In genomic region chr11:74671839-74672238, GRCm38 (mm10) we compare ENCODE assay signal across 27 mouse cellular contexts. TPM values are rescaled to one million over a fixed set of nuclear protein-coding genes. Genes with fewer than 3 reads are reported as not detected.
A peak's percentile ranks its signal among the peaks of the same experiment; 100 is the strongest.
DNase-seq lines count a peak whose midpoint lies in the region; ATAC-seq and TF ChIP-seq lines count a peak whose summit lies in the region.
"Had no signal": no experiment of that assay in that cellular context is flagged by ENCODE, and none has a peak within 500 bp of the region (broad histone marks: within the 10 kb centered on the region; RNA-seq: fewer than 3 reads in every experiment).

No protein-coding gene starts in this region.

- H3K27me3 ChIP-seq in intestine, embryonic 14.5 days (replicated peaks; ENCODE audit: control insufficient read depth, insufficient read depth, low read length), result no peaks in the 10 kb centered on the region
- H3K27me3 ChIP-seq in intestine, embryonic 15.5 days (replicated peaks), result no peaks in the 10 kb centered on the region
- no peaks in the 10 kb centered on the region for H3K27me3 ChIP-seq in midbrain, embryonic 11.5 days (ENCODE audit: control insufficient read depth, insufficient read depth, low read length)
- H3K27me3 ChIP-seq in midbrain, embryonic 15.5 days (replicated peaks), result no peaks in the 10 kb centered on the region
- no peaks in the 10 kb centered on the region for H3K27me3 ChIP-seq in CH12.LX (replicated peaks)
- no peaks in the 10 kb centered on the region for H3K27me3 ChIP-seq in lung, postnatal 0 days (replicated peaks; ENCODE audit: insufficient read depth, low read length)
- H3K27me3 ChIP-seq: embryonic facial prominence, embryonic 12.5 days; embryonic facial prominence, embryonic 15.5 days; forebrain, embryonic 15.5 days; heart, embryonic 12.5 days; heart, embryonic 15.5 days; hindbrain, embryonic 13.5 days had no signal

- no peak; the same call in 1 of the 2 replicates for TF ChIP-seq POLR2A in CH12.LX (IDR thresholded peaks at IDR 0.05; ENCODE audit: low read depth, low read length)

- H3K9me3 ChIP-seq in intestine, embryonic 14.5 days (ENCODE audit: control insufficient read depth, low read length), result no peaks in the 10 kb centered on the region
- no peaks in the 10 kb centered on the region for H3K9me3 ChIP-seq in intestine, embryonic 15.5 days
- no peaks in the 10 kb centered on the region for H3K9me3 ChIP-seq in midbrain, embryonic 11.5 days (ENCODE audit: control insufficient read depth, low read length)
- no peaks in the 10 kb centered on the region for H3K9me3 ChIP-seq in midbrain, embryonic 15.5 days
- H3K9me3 ChIP-seq in CH12.LX (replicated peaks; ENCODE audit: low read length), result no peaks in the 10 kb centered on the region
- no peaks in the 10 kb centered on the region for H3K9me3 ChIP-seq in lung, postnatal 0 days (ENCODE audit: low read length)
- H3K9me3 ChIP-seq: embryonic facial prominence, embryonic 12.5 days; embryonic facial prominence, embryonic 15.5 days; forebrain, embryonic 15.5 days; G1E; heart, embryonic 12.5 days; heart, embryonic 15.5 days; hindbrain, embryonic 10.5 days; hindbrain, embryonic 13.5 days had no signal

- H3K79me2 ChIP-seq in CH12.LX (replicated peaks; ENCODE audit: control insufficient read depth, extremely low read depth, insufficient read depth, poor library complexity, severe bottlenecking), result no peaks in the 10 kb centered on the region; the same call in 1 of the 2 replicates

- in situ Hi-C loops in CH12.LX (cut with MboI; ENCODE audit: low pct_ligation_motif_present, low pct_unique_long_range_greater_than_20kb, low sequenced_read_pairs), result no loop called here

- H3K4me1 ChIP-seq in intestine, embryonic 14.5 days (replicated peaks; ENCODE audit: control insufficient read depth, insufficient read depth, low read length), result no peaks in the 10 kb centered on the region
- no peaks in the 10 kb centered on the region for H3K4me1 ChIP-seq in intestine, embryonic 15.5 days (replicated peaks)
- H3K4me1 ChIP-seq in midbrain, embryonic 11.5 days (ENCODE audit: control insufficient read depth, insufficient read depth, low read length), result no peaks in the 10 kb centered on the region
- no peaks in the 10 kb centered on the region for H3K4me1 ChIP-seq in midbrain, embryonic 15.5 days
- no peaks in the 10 kb centered on the region for H3K4me1 ChIP-seq in CH12.LX (ENCODE audit: control insufficient read depth in 1 of 2, insufficient read depth in 2 of 2)
- H3K4me1 ChIP-seq in lung, postnatal 0 days (ENCODE audit: insufficient read depth, low read depth, low read length), result no peaks in the 10 kb centered on the region
- H3K4me1 ChIP-seq: embryonic facial prominence, embryonic 12.5 days; embryonic facial prominence, embryonic 15.5 days; forebrain, embryonic 15.5 days; heart, embryonic 12.5 days; heart, embryonic 15.5 days; hindbrain, embryonic 10.5 days; hindbrain, embryonic 13.5 days had no signal

- dilution Hi-C loops in CH12.LX (cut with MboI; ENCODE audit: extremely low pct_ligation_motif_present, extremely low pct_unique_long_range_greater_than_20kb, low sequenced_read_pairs), result no loop called here

- H3K36me3 ChIP-seq in intestine, embryonic 14.5 days (ENCODE audit: control insufficient read depth, insufficient read depth, low read length), result peaks cover 65% of the 10 kb centered on the region
- peaks cover 25% of the 10 kb centered on the region for H3K36me3 ChIP-seq in intestine, embryonic 15.5 days
- H3K36me3 ChIP-seq in midbrain, embryonic 11.5 days (ENCODE audit: control insufficient read depth, insufficient read depth, low read length), result peaks cover 10% of the 10 kb centered on the region
- H3K36me3 ChIP-seq in midbrain, embryonic 15.5 days (replicated peaks), result peaks cover 35% of the 10 kb centered on the region; the same call in 1 of the 2 replicates
- peaks cover 60 to 91% of the 10 kb centered on the region in 2 experiments for H3K36me3 ChIP-seq in CH12.LX (replicated peaks in 1 of 2; ENCODE audit: control insufficient read depth in 1 of 2, insufficient read depth in 1 of 2, low read length in 1 of 2)
- H3K36me3 ChIP-seq in lung, postnatal 0 days (ENCODE audit: insufficient read depth, low read length), result 0 out of 2 replicates have a peak, but pooled peaks cover 14% of the 10 kb centered on the region

- peak; percentile 44 for DNase-seq in intestine, embryonic 14.5 days (ENCODE audit: low spot score)
- peak; percentile 83 for DNase-seq in midbrain, embryonic 11.5 days (ENCODE audit: low spot score, missing footprints)
- no peak for DNase-seq in CH12.LX (ENCODE audit: extremely low read depth)
- no peak for DNase-seq in lung, postnatal 0 days (ENCODE audit: low spot score)
- DNase-seq: adrenal gland, adult 2 months; adrenal gland, postnatal 14 days; cerebellum, adult 11 months; cerebellum, adult 2 months; cerebellum, adult 9-11 months; cerebellum, postnatal 25 days; gastrocnemius, postnatal 10 days; gastrocnemius, postnatal 36 days; heart, postnatal 10 days; heart, postnatal 36 days had no signal

- ATAC-seq in intestine, embryonic 14.5 days (replicated peaks; ENCODE audit: low FRiP score, low TSS enrichment, low read depth), result no peak
- ATAC-seq in intestine, embryonic 15.5 days, result no peak
- no peak for ATAC-seq in midbrain, embryonic 11.5 days (ENCODE audit: low FRiP score)
- ATAC-seq in midbrain, embryonic 15.5 days (replicated peaks), result no peak
- no peak for ATAC-seq in lung, postnatal 0 days
- ATAC-seq: forebrain, embryonic 15.5 days; hindbrain, embryonic 16.5 days had no signal

- WGBS in intestine, embryonic 14.5 days, result 89% methylated on average over 5 of the region's 5 CpGs
- 82% methylated on average over 5 of the region's 5 CpGs for WGBS in intestine, embryonic 15.5 days
- whole genome bisulfite sequencing in midbrain, embryonic 11.5 days, result 95% methylated on average over 5 of the region's 5 CpGs
- WGBS in midbrain, embryonic 15.5 days, result 91% methylated on average over 5 of the region's 5 CpGs
- WGBS in lung, postnatal 0 days, result 81% methylated on average over 5 of the region's 5 CpGs

- TF ChIP-seq CTCF in CH12.LX (conservative IDR thresholded peaks at IDR 0.05 in 1 of 2, IDR thresholded peaks at IDR 0.05 in 1 of 2; ENCODE audit: low read depth in 2 of 2, low read length in 2 of 2), result no peak
- no peak for TF ChIP-seq CTCF in lung, postnatal 0 days (IDR thresholded peaks at IDR 0.05)

- no peak overlapping the region for H3K27ac ChIP-seq in intestine, embryonic 14.5 days (ENCODE audit: low read depth)
- no peak overlapping the region for H3K27ac ChIP-seq in intestine, embryonic 15.5 days
- no peak overlapping the region for H3K27ac ChIP-seq in midbrain, embryonic 11.5 days (ENCODE audit: low read depth, low read length)
- H3K27ac ChIP-seq in midbrain, embryonic 15.5 days, result no peak overlapping the region
- no peak overlapping the region for H3K27ac ChIP-seq in CH12.LX (ENCODE audit: insufficient read depth, low read depth)
- no peak overlapping the region for H3K27ac ChIP-seq in lung, postnatal 0 days (ENCODE audit: low read length)
- H3K27ac ChIP-seq: embryonic facial prominence, embryonic 12.5 days; embryonic facial prominence, embryonic 15.5 days; forebrain, embryonic 15.5 days; heart, embryonic 15.5 days; hindbrain, embryonic 10.5 days; hindbrain, embryonic 13.5 days had no signal

- no peak for TF ChIP-seq EP300 in CH12.LX (IDR thresholded peaks at IDR 0.05; ENCODE audit: low read length)
- no peak for TF ChIP-seq EP300 in lung, postnatal 0 days (IDR thresholded peaks at IDR 0.05)

- no peak overlapping the region for H3K4me3 ChIP-seq in intestine, embryonic 14.5 days (ENCODE audit: low read depth, low read length)
- no peak overlapping the region for H3K4me3 ChIP-seq in intestine, embryonic 15.5 days (replicated peaks)
- H3K4me3 ChIP-seq in midbrain, embryonic 11.5 days (ENCODE audit: low read depth, low read length), result no peak overlapping the region
- no peak overlapping the region for H3K4me3 ChIP-seq in midbrain, embryonic 15.5 days
- no peak overlapping the region for H3K4me3 ChIP-seq in CH12.LX (replicated peaks in 1 of 3; ENCODE audit: low read depth in 2 of 3, low read length in 2 of 3, poor library complexity in 1 of 3)
- H3K4me3 ChIP-seq in lung, postnatal 0 days (ENCODE audit: low read depth, low read length), result no peak overlapping the region
- H3K4me3 ChIP-seq: embryonic facial prominence, embryonic 12.5 days; embryonic facial prominence, embryonic 15.5 days; forebrain, embryonic 15.5 days; heart, embryonic 12.5 days; heart, embryonic 15.5 days; hindbrain, embryonic 10.5 days; hindbrain, embryonic 13.5 days had no signal

- H3K9ac ChIP-seq in intestine, embryonic 14.5 days (ENCODE audit: low read length), result no peak overlapping the region
- H3K9ac ChIP-seq in intestine, embryonic 15.5 days, result no peak overlapping the region
- H3K9ac ChIP-seq in midbrain, embryonic 11.5 days (ENCODE audit: low read length), result no peak overlapping the region
- H3K9ac ChIP-seq in midbrain, embryonic 15.5 days, result no peak overlapping the region
- H3K9ac ChIP-seq in CH12.LX (ENCODE audit: insufficient read depth, low read depth), result no peak overlapping the region
- H3K9ac ChIP-seq in lung, postnatal 0 days (replicated peaks; ENCODE audit: low read depth), result no peak overlapping the region
- H3K9ac ChIP-seq: embryonic facial prominence, embryonic 12.5 days; embryonic facial prominence, embryonic 15.5 days; forebrain, embryonic 15.5 days; heart, embryonic 12.5 days; heart, embryonic 15.5 days; hindbrain, embryonic 13.5 days had no signal

- H3K4me2 ChIP-seq in intestine, embryonic 14.5 days (ENCODE audit: low read length), result no peak overlapping the region
- no peak overlapping the region for H3K4me2 ChIP-seq in intestine, embryonic 15.5 days (replicated peaks)
- no peak overlapping the region for H3K4me2 ChIP-seq in midbrain, embryonic 11.5 days
- H3K4me2 ChIP-seq in midbrain, embryonic 15.5 days, result no peak overlapping the region
- no peak overlapping the region for H3K4me2 ChIP-seq in CH12.LX (ENCODE audit: insufficient read depth, low read depth, poor library complexity, severe bottlenecking)
- H3K4me2 ChIP-seq in lung, postnatal 0 days (replicated peaks; ENCODE audit: low read depth, low read length), result no peak overlapping the region
- H3K4me2 ChIP-seq: embryonic facial prominence, embryonic 12.5 days; embryonic facial prominence, embryonic 15.5 days; forebrain, embryonic 15.5 days; heart, embryonic 12.5 days; heart, embryonic 15.5 days; hindbrain, embryonic 13.5 days had no signal

- no peak for TF ChIP-seq RAD21 in CH12.LX (IDR thresholded peaks at IDR 0.05; ENCODE audit: low read depth, low read length)

RNA-seq across cellular contexts. Expression of gene Cluh, which starts 22.5 kb away (rescaled TPM):
- polyA plus RNA-seq in intestine, embryonic 14.5 days (2014; fragmentation: Nextera tagmentation; extraction: Ambion mirVana), result 38.7 and 47.0 TPM in 2 replicates
- polyA plus RNA-seq in intestine, embryonic 15.5 days (2015; fragmentation: Nextera tagmentation; extraction: Ambion mirVana), result 56.4 and 61.4 TPM in 2 replicates
- polyA plus RNA-seq in midbrain, embryonic 11.5 days (2014; fragmentation: Nextera tagmentation; extraction: Ambion mirVana), result 9.2 and 10.8 TPM in 2 replicates
- polyA plus RNA-seq in midbrain, embryonic 15.5 days (2015; fragmentation: Nextera tagmentation; extraction: Ambion mirVana), result 18.2 TPM in 2 replicates
- total RNA-seq in CH12.LX (2012; rRNA removed) (86.4 and 120 TPM in 2 replicates), CH12.LX (2014; rRNA removed) (63.1 and 74.9 TPM in 2 replicates)
- polyA plus RNA-seq in CH12.LX (2012; ENCODE audit: insufficient read length, low read depth), result 143 and 151 TPM in 2 replicates
- 8.2 and 9.2 TPM in 2 replicates for polyA plus RNA-seq in lung, postnatal 0 days (2015; fragmentation: Nextera tagmentation; extraction: Ambion mirVana)

RNA-seq across cellular contexts. Expression of gene Ccdc92b, which starts 52.4 kb away (rescaled TPM):
- 0.56 and 0.74 TPM in 2 replicates for polyA plus RNA-seq in intestine, embryonic 14.5 days (2014; fragmentation: Nextera tagmentation; extraction: Ambion mirVana)
- 0.52 and 0.54 TPM in 2 replicates for polyA plus RNA-seq in intestine, embryonic 15.5 days (2015; fragmentation: Nextera tagmentation; extraction: Ambion mirVana)
- 1.1 and 1.6 TPM in 2 replicates for polyA plus RNA-seq in midbrain, embryonic 11.5 days (2014; fragmentation: Nextera tagmentation; extraction: Ambion mirVana)
- 3.3 and 4.0 TPM in 2 replicates for polyA plus RNA-seq in midbrain, embryonic 15.5 days (2015; fragmentation: Nextera tagmentation; extraction: Ambion mirVana)
- total RNA-seq in CH12.LX (2012; rRNA removed) (not detected in 2 replicates), CH12.LX (2014; rRNA removed) (not detected in 2 replicates)
- not detected in 2 replicates for polyA plus RNA-seq in CH12.LX (2012; ENCODE audit: insufficient read length, low read depth)
- 0.69 and 0.85 TPM in 2 replicates for polyA plus RNA-seq in lung, postnatal 0 days (2015; fragmentation: Nextera tagmentation; extraction: Ambion mirVana)
- total RNA-seq: common myeloid progenitor, adult 5-6 weeks; granulocyte monocyte progenitor cell, adult 5-6 weeks had no signal
- polyA plus RNA-seq: G1E had no signal

RNA-seq across cellular contexts. Expression of gene Pafah1b1, which starts 52.6 kb away (rescaled TPM):
- polyA plus RNA-seq in intestine, embryonic 14.5 days (2014; fragmentation: Nextera tagmentation; extraction: Ambion mirVana), result 58.7 and 61.8 TPM in 2 replicates
- 40.0 and 55.8 TPM in 2 replicates for polyA plus RNA-seq in intestine, embryonic 15.5 days (2015; fragmentation: Nextera tagmentation; extraction: Ambion mirVana)
- polyA plus RNA-seq in midbrain, embryonic 11.5 days (2014; fragmentation: Nextera tagmentation; extraction: Ambion mirVana), result 103 and 112 TPM in 2 replicates
- polyA plus RNA-seq in midbrain, embryonic 15.5 days (2015; fragmentation: Nextera tagmentation; extraction: Ambion mirVana), result 45.0 and 47.9 TPM in 2 replicates
- total RNA-seq in CH12.LX (2012; rRNA removed), result 53.9 and 54.5 TPM in 2 replicates
- total RNA-seq in CH12.LX (2014; rRNA removed), result 107 and 143 TPM in 2 replicates
- 136 and 140 TPM in 2 replicates for polyA plus RNA-seq in CH12.LX (2012; ENCODE audit: insufficient read length, low read depth)
- 49.1 and 60.8 TPM in 2 replicates for polyA plus RNA-seq in lung, postnatal 0 days (2015; fragmentation: Nextera tagmentation; extraction: Ambion mirVana)

Comparison
In these comparisons a context has a peak if more than half of its experiments do, and no peak if none do; other contexts are left out.
1. DNase-seq: peak in intestine, embryonic 14.5 days (single experiment) and midbrain, embryonic 11.5 days (single experiment); none in CH12.LX (single experiment) and lung, postnatal 0 days (single experiment).